Mouse (Mus musculus): ENCODE data around the gene Entpd1.
A peak's percentile ranks its signal among the peaks of the same experiment; 100 is the strongest.

Entpd1 gene

DNA sequence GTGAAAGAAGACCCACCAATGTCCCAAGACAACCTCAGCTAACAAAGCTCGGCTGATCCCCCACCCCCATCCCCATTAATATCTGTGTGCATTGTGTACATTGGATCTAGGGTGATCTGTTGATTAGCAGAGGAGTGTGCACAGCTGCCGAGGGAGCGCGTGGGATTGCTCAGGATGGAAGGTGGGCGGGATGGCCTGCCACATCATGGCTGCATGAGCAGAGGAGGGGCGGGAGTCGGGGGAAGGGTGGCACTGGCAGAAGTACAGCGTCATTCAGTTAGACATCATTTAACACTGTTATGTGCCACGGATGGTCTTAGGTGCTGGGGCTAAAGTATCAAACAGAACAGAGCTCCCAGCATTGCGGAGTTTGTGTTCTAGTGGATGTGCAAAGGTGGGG, 111.3 kb downstream of the Entpd1 start:
- DNase-seq (ENCODE audit: low spot score in 2 of 2): no peak

DNA sequence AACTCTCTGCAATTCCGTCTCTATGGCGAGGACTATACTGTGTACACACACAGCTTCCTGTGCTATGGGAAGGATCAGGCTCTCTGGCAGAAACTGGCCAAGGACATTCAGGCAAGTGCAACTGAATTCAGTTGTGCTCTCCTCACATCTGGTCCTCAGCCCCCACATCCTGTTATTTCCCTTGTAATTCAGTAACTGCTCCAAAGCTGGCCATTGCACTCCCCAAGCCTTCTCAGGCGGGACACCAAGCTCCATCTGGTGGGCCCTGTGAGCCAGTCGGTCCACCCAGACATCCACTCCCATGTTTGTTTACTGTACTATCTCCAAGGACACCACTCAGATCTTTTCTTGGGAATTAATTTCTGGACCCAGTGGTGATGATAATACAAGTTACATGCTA, 114.0 kb downstream of the Entpd1 start:
- DNase-seq (ENCODE audit: low spot score in 2 of 2): no peak

GRCm38 (mm10) chr19:40726614-40727013, 114.4 kb downstream of the Entpd1 start:
- DNase-seq (ENCODE audit: low spot score in 2 of 2): no peak

- no peak for DNase-seq (ENCODE audit: low spot score in 2 of 2)
Measured at GRCm38 (mm10) chr19:40728213-40728612, 116.0 kb downstream of the Entpd1 start.

DNA sequence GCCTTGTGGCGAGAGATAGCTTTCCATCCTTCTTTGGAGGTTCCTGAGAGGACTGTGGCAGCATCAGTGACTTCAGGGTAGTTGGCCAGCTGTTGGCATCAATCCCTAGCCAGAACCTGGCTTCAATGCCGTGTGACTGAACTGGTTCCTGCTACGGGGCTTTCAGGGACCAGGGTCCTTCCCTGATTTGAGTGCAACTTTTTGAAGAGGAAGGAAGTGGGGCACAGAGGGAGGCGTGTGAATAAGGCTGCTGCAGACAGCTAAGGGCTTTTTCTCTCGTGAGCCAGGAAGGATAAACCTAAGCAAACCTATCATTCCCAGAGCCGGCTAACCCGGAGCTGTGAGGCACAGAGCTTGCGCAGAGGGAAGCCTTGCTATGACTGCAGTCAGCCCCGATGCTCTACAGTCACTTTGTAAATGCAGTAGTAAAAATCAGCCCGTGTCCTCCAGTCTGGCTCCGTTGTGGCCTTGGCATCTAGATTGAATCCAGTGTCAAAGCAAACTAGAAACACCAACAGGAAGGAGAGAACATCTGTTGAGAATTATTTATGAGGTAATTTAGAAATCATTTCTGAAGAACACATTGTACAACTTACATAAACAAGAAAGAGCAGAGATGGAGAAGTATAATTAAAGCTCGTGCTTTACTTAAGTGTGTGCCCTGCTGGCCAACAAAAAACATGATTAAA, 116.7 kb downstream of the Entpd1 start:
- DNase-seq (ENCODE audit: low spot score in 2 of 2): no peak

DNA sequence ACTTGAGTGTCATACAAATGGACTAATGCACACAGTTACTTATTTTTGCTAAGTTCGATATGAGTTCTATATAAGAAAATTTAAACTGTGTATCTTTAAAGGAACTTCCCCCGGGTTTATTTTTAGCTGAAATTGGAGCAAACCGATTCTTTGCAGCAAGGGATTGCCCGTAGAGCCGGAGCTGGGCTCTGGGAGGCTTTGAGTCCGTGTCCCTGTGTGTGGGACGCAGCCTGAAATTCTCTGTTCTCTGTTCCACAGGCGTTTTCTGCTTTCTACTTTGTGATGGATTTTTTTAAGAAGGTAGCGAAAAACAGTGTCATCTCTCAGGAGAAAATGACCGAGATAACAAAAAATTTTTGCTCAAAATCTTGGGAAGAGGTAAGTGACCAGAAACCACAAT, 121.2 kb downstream of the Entpd1 start:
- DNase-seq (ENCODE audit: low spot score in 2 of 2): no peak

- no peak for DNase-seq (ENCODE audit: low spot score in 2 of 2)
Measured at GRCm38 (mm10) chr19:40733849-40734248, 121.7 kb downstream of the Entpd1 start.

- peak; percentile 72 to 80 for DNase-seq (ENCODE audit: low spot score in 2 of 2)
Measured at GRCm38 (mm10) chr19:40736680-40737512, 124.7 kb downstream of the Entpd1 start.

- no peak for DNase-seq (ENCODE audit: low spot score in 2 of 2)
Measured at GRCm38 (mm10) chr19:40737613-40738012, 125.4 kb downstream of the Entpd1 start.

DNA sequence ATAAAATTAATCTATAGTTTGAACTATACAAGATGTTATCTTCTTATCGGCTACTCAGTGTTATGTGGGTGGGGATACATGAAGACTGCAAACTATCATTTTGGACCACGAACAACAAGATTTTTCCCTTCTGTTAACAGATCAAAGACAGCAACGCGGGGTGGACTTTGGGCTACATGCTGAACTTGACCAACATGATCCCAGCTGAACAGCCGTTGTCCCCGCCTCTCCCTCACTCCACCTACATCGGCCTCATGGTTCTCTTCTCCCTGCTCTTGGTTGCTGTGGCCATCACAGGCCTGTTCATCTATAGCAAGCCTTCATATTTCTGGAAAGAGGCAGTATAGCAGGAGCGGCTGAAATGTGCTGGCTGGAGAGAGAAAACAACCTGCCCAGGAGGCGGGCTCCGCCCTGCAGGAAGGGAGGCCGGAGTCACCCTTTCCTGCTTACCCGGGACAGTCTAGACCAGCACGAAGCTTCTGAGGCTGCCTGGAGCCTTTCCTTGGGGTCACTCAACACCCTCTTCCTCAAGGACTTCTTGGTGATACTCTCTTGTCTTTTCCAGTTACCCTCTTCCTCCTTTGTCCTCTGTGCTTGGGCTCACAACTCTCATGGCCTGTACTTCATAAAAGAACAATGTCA, 126.6 kb downstream of the Entpd1 start:
- DNase-seq (ENCODE audit: low spot score in 2 of 2): no peak

DNA sequence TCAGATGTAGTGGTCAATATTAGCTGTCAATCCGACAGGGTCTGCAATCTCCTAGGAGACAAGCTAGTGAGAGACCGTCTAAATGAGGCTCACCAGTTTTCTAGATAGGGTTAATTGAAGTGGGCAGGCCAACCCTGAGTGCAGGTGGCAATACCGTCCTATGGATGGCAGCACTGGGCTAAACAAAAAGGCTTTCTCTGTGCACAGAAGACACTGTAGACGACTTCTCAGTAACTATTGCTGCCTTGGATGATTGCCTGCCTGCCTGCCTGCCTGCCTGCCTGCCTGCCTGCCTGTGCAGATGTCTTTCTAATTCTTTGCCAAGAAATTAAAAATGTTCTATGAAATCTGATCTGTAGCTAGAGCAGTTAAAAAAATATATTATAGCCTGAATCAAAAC, 134.4 kb downstream of the Entpd1 start:
- DNase-seq (ENCODE audit: low spot score in 2 of 2): no peak

GRCm38 (mm10) chr19:40748559-40748958, 136.4 kb downstream of the Entpd1 start, which contains the start of gene Cc2d2b:
Gene Cc2d2b, plus strand, starts transcription at chr19:40748753.
- DNase-seq (ENCODE audit: low spot score in 2 of 2): no peak

DNA sequence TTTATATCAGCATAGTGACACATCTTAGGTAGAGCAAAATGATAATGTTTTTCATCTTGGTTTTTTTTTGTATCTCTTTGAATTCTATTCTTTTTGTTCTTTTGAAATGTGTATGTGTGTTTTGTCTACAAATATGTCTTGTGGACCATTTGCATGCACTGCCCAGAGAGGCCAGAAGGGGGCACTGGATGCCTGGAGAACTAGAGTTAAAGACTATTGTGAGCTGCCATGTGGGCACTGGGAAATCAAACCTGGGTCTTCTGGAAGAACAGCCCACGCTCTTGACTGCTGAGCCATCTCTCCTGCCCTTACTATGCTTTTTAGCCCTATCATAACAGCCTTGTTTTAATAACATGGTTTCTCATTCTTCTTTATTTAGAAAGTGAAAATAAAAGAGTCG, 142.1 kb downstream of the Entpd1 start:
- DNase-seq (ENCODE audit: low spot score in 2 of 2): no peak

DNA sequence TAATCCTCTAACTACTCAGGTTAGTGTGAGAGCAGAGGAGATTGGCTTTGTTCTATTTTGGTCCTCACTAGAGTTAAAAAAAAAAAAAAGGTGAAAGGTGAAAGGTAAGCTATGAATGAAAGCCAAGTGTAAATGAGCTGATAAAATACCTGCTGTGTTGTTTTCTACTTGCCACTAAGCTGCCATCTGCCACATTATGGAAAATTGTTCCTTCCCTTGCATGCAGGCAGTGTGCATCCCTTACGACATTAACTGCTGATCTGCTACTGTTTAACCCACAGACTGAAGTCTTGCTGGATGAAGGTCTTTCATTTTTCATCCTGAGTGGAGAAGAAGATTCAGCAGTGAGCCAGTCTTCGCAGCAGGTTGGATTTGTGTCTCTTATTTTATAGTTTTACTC, 147.9 kb downstream of the Entpd1 start:
- DNase-seq (ENCODE audit: low spot score in 2 of 2): no peak

DNA sequence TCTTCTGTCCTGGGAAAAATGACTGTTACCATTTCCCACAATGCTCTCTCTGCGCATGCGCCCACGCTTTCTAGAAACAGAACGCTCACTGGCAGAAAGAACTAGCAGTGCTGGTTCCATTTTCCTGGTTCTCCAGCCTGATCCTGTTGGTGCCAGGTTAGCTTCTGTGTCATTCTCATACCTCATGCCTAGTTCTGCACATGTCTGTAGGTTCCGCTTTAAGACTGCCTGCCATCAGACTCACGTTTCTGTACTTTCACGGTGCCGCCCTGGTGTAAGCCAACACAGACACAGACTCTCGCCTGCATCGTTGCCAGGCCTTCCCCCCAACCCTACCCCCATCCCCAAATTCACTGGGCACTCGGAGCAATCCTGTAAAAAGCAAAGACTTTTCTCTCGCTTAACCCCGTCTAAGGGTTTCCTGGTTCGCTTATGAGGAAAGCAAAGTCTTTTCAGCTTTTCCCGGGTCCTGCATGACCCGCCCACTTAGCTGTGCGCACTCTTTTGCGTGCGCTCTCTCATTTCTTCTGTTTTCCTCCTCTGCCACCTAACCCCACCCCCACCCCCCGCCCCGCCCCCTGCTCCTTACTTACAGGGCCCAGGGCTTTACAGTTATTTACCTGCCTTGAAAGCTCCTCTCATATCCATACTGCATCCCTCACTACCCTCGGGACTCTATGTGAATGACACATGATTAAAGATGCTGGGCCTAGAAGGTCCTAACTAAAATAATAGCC, 150.0 kb downstream of the Entpd1 start:
- peak in 1 of 2 experiments; percentile 40 for DNase-seq (ENCODE audit: low spot score in 2 of 2)

DNA sequence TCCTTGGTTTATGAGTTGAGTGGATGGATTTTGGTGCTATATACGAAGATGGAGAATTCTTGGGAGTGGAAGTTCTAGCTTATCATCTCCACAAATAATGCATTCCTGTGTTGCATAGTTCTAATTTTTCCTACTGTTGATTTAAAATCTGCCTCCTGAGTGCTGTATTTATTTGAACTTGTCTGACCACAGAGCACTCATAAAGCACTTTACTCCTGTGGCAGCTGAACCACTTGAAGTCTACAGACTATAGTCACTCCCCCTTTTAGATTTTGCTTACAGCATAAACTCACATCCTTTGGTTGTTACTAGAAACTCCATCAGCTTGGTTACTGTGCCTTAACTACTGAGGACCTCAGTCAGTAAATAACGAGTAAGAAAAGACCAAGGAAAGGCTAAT, 155.0 kb downstream of the Entpd1 start:
- no peak for DNase-seq (ENCODE audit: low spot score in 2 of 2)

- DNase-seq (ENCODE audit: low spot score in 2 of 2): no peak
Measured at GRCm38 (mm10) chr19:40769341-40769770, 157.2 kb downstream of the Entpd1 start.

- no peak for DNase-seq (ENCODE audit: low spot score in 2 of 2)
Measured at GRCm38 (mm10) chr19:40788004-40788714, 176.0 kb downstream of the Entpd1 start.

- DNase-seq (ENCODE audit: low spot score in 2 of 2): no peak
Measured at GRCm38 (mm10) chr19:40788715-40789084, 176.5 kb downstream of the Entpd1 start.
